Mouse (Mus musculus): ENCODE measurements around the gene Zmynd8.
A peak's percentile ranks its signal among the peaks of the same experiment; 100 is the strongest.

The Zmynd8 gene

GRCm38 (mm10) chr2:165898202-165899194 is at the start of gene Zmynd8:
Gene Zmynd8 (minus strand): TSS chr2:165899016.
- peak; percentile 82 for DNase-seq (ENCODE audit: low spot score)

DNA sequence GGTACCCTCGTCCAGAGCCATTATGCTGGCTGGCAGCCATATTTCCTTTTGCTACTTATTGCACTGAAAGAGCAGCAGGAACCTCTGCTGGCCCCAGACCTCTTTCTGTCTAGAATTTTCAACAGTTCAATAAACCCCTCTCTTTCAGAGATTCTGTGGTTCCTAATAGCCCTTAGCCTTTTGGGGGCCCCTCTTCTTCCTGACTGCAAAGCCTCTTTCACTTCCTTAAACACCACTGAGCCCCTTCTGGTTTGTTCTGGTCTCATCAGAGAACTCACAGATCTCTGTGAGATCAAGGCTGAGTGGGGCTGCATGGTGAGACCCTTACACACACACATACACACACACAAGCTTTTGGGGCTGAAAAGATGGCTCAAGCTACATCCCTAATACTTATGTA is 49.2 kb upstream of the Zmynd8 start:
- no peak for DNase-seq (ENCODE audit: low spot score)

GRCm38 (mm10) chr2:165946046-165946564 is 47.3 kb upstream of the Zmynd8 start:
- DNase-seq (ENCODE audit: low spot score), result no peak

- no peak for DNase-seq (ENCODE audit: low spot score)
Measured at GRCm38 (mm10) chr2:165944576-165945351, 45.9 kb upstream of the Zmynd8 start.

DNA sequence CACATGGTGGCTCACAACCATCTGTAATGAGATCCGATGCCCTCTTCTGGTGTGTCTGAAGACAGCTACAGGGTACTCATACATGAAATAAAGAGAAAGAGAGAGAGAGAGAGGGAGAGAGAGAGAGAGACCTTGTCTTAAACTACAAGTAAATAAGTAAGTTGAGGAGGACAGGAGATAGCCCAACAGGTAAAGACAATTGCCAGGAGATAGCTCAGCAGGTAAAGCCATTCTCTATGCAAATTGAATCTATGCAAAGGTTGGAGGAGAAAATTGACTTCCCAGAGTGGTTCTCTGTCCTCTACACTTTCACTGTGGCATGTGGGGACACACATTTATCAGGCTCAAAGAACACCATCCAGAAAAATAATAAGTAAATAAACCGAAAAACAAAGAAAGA is 44.3 kb upstream of the Zmynd8 start:
- DNase-seq (ENCODE audit: low spot score), result no peak

DNA sequence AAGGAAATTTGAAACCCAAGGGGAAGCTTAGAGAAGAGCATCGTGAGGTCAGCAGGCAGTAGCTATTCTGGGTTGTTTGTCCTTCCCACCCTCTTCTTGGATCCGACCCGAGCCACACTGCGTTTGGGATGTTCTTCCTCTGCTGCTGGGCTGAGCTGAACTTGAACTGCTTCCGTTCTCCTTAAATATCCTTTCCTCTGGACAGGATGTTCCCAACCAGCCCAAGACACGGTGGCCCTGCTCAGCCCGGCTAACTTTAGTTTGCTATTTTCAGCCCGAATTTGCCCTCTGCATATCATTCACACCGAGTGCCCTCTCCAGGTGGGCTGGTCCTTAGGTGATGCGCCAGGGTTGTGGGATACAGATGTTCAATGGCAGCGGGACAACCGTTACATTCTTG is 37.3 kb upstream of the Zmynd8 start:
- DNase-seq (ENCODE audit: low spot score), result no peak

GRCm38 (mm10) chr2:165927705-165928104 is 28.9 kb upstream of the Zmynd8 start:
- DNase-seq (ENCODE audit: low spot score), result no peak

- no peak for DNase-seq (ENCODE audit: low spot score)
Measured at GRCm38 (mm10) chr2:165926191-165926590, 27.4 kb upstream of the Zmynd8 start.

- DNase-seq (ENCODE audit: low spot score), result no peak
Measured at GRCm38 (mm10) chr2:165925144-165925543, 26.3 kb upstream of the Zmynd8 start.

GRCm38 (mm10) chr2:165924695-165925094 is 25.9 kb upstream of the Zmynd8 start:
- DNase-seq (ENCODE audit: low spot score), result no peak

DNA sequence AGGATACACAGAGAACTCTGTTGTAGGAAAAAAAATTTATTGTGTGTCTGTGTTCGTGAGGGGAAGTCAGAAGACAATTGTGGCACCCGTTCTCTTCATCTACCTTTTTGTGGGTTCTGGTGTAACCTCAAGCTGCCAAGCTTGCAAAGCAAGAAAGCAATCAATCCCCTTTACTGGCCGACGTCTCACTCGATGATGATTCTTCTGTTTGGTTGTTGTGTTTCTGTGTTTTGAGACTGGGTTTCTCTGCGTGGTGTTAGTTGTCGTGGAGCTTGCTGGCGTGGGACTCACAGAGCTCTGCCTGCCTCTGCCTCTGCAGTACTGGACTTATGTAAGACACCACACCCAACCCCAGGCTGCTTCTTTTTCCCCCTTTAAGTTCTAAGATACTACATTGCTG is 24.9 kb upstream of the Zmynd8 start:
- DNase-seq (ENCODE audit: low spot score), result no peak

- DNase-seq (ENCODE audit: low spot score), result no peak
Measured at GRCm38 (mm10) chr2:165922994-165923393, 24.2 kb upstream of the Zmynd8 start.

DNA sequence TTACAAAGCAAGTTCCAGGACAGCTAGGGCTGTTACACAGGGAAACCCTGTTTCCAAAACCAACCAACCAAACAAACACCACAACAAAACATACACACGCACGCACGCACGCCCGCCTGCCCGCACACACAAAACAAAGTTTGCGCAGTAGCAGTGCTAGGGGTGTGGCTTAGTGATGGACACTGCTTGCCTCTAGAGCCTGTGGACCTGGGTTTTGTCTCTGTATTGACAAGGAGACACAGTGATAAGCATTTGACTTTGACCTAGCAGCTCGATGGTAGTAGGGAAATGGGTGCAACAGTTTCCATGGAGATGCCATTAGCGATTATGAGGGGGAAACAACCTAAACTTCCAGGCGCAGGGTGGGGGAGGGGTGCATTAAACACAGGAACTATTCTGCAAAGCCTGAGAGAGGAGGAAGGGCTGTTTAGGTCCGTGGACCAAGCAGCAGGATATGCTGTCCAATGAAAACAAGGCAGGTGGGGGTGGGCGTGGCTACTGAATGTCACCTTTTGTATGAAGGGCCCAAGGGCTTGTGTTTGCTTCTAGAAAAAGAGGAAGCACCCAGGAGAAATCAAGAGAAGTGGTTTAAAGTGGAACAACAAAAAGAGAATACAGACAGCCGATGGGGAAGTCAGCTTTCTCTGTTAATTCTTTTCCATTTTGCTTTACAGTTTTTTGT is 23.4 kb upstream of the Zmynd8 start:
- peak; percentile 31 for DNase-seq (ENCODE audit: low spot score)

- peak; percentile 92 for DNase-seq (ENCODE audit: low spot score)
Measured at GRCm38 (mm10) chr2:165914298-165914697, 15.5 kb upstream of the Zmynd8 start.

GRCm38 (mm10) chr2:165913073-165913472 is 14.3 kb upstream of the Zmynd8 start:
- no peak for DNase-seq (ENCODE audit: low spot score)

- DNase-seq (ENCODE audit: low spot score), result no peak
Measured at GRCm38 (mm10) chr2:165909731-165910130, 10.9 kb upstream of the Zmynd8 start.

GRCm38 (mm10) chr2:165907199-165907598 is 8.4 kb upstream of the Zmynd8 start:
- no peak for DNase-seq (ENCODE audit: low spot score)

- DNase-seq (ENCODE audit: low spot score), result peak; percentile 73
Measured at GRCm38 (mm10) chr2:165906332-165906945, 7.6 kb upstream of the Zmynd8 start.

DNA sequence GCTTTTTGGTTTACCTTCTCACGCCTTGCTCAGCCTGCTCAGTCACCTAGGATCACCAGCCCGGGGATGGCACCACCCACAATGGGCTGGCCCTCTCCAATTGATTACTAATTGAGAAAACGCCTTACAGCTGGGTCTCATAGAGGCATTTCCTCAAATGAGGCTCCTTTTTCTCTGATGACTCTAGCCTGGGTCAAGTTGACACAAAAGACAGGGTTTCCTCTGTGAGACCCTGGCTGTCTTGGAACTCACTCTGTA is 2.2 kb upstream of the Zmynd8 start:
- DNase-seq (ENCODE audit: low spot score), result no peak

DNA sequence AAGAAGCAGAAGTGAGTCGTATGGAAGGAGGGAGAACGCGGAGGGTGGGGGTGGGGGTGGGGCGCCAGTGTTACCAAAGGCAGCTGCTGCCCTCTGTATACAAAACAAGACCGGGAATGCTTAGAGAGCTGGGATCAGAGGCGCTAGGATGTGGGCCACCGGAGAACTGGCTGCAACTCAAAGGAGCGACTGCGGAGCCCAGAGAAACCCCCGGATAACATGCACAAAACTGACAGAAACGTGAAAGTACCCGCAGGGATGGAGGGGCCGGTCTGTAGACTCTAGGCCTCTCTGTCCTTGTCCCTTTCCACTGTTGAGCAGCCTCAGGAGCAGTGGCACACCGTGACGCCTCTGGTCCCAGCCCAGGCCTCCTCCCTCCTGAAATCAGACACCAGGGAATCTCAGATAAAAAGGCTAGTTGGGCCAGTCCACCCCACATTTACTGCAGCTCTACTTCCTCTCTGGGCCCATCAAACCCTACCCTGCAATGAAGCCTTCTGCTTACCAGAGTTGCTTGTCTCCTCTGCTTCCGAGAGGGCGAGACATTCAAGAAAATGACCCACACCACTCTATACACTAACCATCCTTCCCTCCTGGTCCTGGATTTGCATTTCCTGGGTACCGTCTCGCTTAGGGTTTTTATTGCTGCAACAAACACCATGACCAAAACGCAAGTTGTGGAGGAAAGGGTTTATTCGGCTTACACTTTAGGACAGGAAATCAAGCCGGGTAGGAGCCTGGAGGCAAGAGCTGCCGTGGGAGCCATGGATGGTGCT is 1.7 kb upstream of the Zmynd8 start:
- peak; percentile 66 for DNase-seq (ENCODE audit: low spot score)

DNA sequence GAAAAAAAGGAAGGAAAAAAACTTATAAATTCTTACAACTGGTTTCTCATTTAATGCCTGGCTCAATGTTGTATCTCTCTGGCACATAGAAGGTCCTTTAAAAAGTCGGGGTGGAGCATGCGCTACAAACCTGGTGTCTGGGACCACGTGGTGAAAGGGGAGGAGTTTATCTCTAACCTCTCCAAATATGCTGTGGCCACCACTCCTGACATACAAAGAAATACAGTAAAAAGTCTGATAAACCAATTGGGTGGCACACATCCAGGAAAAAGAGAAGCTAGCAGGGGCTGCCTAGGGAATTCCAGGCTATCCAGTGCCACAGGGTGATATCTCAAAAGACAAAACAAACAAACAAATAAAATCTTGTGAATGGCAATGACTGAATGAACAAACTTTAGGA is 1.1 kb upstream of the Zmynd8 start:
- peak; percentile 59 for DNase-seq (ENCODE audit: low spot score)

Data from embryo, embryonic 10 days (tissue).